Mouse (Mus musculus) ES-Bruce4 (cell line): Measurements from ENCODE around the gene Rpl13. TPM values are rescaled to one million over a fixed set of nuclear protein-coding genes. Genes with fewer than 3 reads are reported as not detected.

Experiments
- H3K27ac ChIP-seq: 2 replicates; pipeline ENCODE4 v1.5.1; 2012; ENCODE audit warnings: low read length, inconsistent platforms; ENCODE audit not compliant: insufficient read depth
- H3K27me3 ChIP-seq: 2 replicates; pipeline ENCODE4 v1.6.1; 2012; ENCODE audit warnings: mild to moderate bottlenecking, low read length, inconsistent platforms; ENCODE audit not compliant: control insufficient read depth, poor library complexity, insufficient read depth, severe bottlenecking
- H3K36me3 ChIP-seq: 2 replicates; pipeline ENCODE4 v1.6.1; 2012; ENCODE audit warnings: inconsistent platforms, mild to moderate bottlenecking, low read length, moderate library complexity; ENCODE audit not compliant: control insufficient read depth, poor library complexity, insufficient read depth, severe bottlenecking
- H3K4me1 ChIP-seq: one replicate; pipeline ENCODE4 v1.8.1; 2011; ENCODE audit warnings: low read length; ENCODE audit not compliant: control insufficient read depth, insufficient read depth
- H3K4me3 ChIP-seq: 2 replicates; pipeline ENCODE4 v1.5.1; 2011; ENCODE audit warnings: low read depth, mild to moderate bottlenecking, low read length
- H3K9ac ChIP-seq: 2 replicates; pipeline ENCODE4 v1.6.1; 2012; ENCODE audit warnings: low read depth, mild to moderate bottlenecking, inconsistent platforms; ENCODE audit not compliant: poor library complexity, severe bottlenecking
- H3K9me3 ChIP-seq: replicated peaks from 2 replicates; pipeline ENCODE4 v1.6.1; 2012; ENCODE audit warnings: mild to moderate bottlenecking, low read length, inconsistent platforms; ENCODE audit not compliant: control insufficient read depth, poor library complexity, insufficient read depth, severe bottlenecking
- CTCF ChIP-seq: IDR thresholded peaks from one replicate; pipeline ENCODE4 v1.8.1; 2011; ENCODE audit warnings: low read depth, low read length
- EP300 ChIP-seq: IDR thresholded peaks from 2 replicates; pipeline ENCODE4 v1.6.1; 2011; ENCODE audit warnings: low read depth, low read length; ENCODE audit not compliant: insufficient read depth
- POLR2A ChIP-seq: IDR thresholded peaks from one replicate; pipeline ENCODE4 v1.8.1; 2011; ENCODE audit warnings: low read length; ENCODE audit not compliant: insufficient read depth
- polyA plus RNA-seq: library from polyadenylated mRNA; stranded (reverse); fragments of >200 nt; gene quantifications from 2 replicates; pipeline ENCODE4 v1.2.4, GENCODE M21; 2011; ENCODE audit warnings: low read depth; ENCODE audit not compliant: missing spikeins, insufficient read depth, insufficient read length

Rpl13 gene
- 2,572 and 2,592 TPM in 2 replicates for polyA plus RNA-seq

GRCm38 (mm10) chr8:123101735-123102685, at the start of gene Rpl13:
Rpl13 (plus strand) TSS chr8:123102350.
- Histone ChIP-seq H3K27ac (peak within 1 kb of the TSS; percentile 96), H3K9ac (peak within 1 kb of the TSS; percentile 97)

GRCm38 (mm10) chr8:123062721-123063120, 39.4 kb upstream of the Rpl13 start, which contains the start of gene Spg7:
Spg7 (plus strand) TSS chr8:123062942.
- no peak within 1 kb of the TSS for H3K4me3 ChIP-seq
- no peak within 1 kb of the TSS for H3K9ac ChIP-seq
- peaks cover 2% of the 10 kb centered on the region for H3K4me1 ChIP-seq
- H3K27me3 ChIP-seq = no peaks in the 10 kb centered on the region
- no peak within 1 kb of the TSS for H3K27ac ChIP-seq
- TF ChIP-seq CTCF (no peak), POLR2A (no peak), EP300 (no peak)
- no peaks in the 10 kb centered on the region for H3K9me3 ChIP-seq
- H3K36me3 ChIP-seq = peaks cover 7% of the 10 kb centered on the region

More at GRCm38 (mm10) chr8:123101735-123102685, at the start of gene Rpl13:
- H3K4me1 ChIP-seq = no peaks in the 10 kb centered on the region
- H3K27me3 ChIP-seq = no peaks in the 10 kb centered on the region
- peaks cover 33% of the 10 kb centered on the region for H3K36me3 ChIP-seq
- no peaks in the 10 kb centered on the region for H3K9me3 ChIP-seq
- H3K4me3 ChIP-seq = peak within 1 kb of the TSS; percentile 87
- TF ChIP-seq EP300 (no peak), CTCF (no peak), POLR2A (no peak)

- Histone ChIP-seq H3K9ac (peak overlapping the region; percentile 96), H3K4me1 (peaks cover 2% of the 10 kb centered on the region)
- no peak for TF ChIP-seq EP300
- TF ChIP-seq CTCF = no peak
- TF ChIP-seq POLR2A = no peak
These were observed 38.1 kb upstream of the Rpl13 start for GRCm38 (mm10) chr8:123064072-123064471.

GRCm38 (mm10) chr8:123064809-123065213, 37.3 kb upstream of the Rpl13 start:
- Histone ChIP-seq H3K9ac (peak overlapping the region; percentile 96), H3K4me3 (peak overlapping the region; percentile 95), H3K9me3 (no peaks in the 10 kb centered on the region), H3K36me3 (peaks cover 8% of the 10 kb centered on the region), H3K4me1 (peaks cover 2% of the 10 kb centered on the region), H3K27ac (peak overlapping the region; percentile 86), H3K27me3 (no peaks in the 10 kb centered on the region)
- TF ChIP-seq CTCF (no peak), POLR2A (no peak), EP300 (no peak)

More at GRCm38 (mm10) chr8:123064072-123064471, 38.1 kb upstream of the Rpl13 start:
- Histone ChIP-seq H3K4me3 (no peak overlapping the region), H3K27ac (no peak overlapping the region), H3K27me3 (no peaks in the 10 kb centered on the region), H3K9me3 (no peaks in the 10 kb centered on the region), H3K36me3 (peaks cover 8% of the 10 kb centered on the region)

GRCm38 (mm10) chr8:123065214-123066100, 36.7 kb upstream of the Rpl13 start:
- peak overlapping the region; percentile 95 for H3K4me3 ChIP-seq
- H3K9me3 ChIP-seq = no peaks in the 10 kb centered on the region
- H3K4me1 ChIP-seq = peaks cover 2% of the 10 kb centered on the region
- H3K36me3 ChIP-seq = peaks cover 10% of the 10 kb centered on the region
- TF ChIP-seq CTCF (no peak), EP300 (0 out of 2 replicates have a peak, but pooled peaks have one; percentile 3), POLR2A (peak; percentile 89)
- H3K27me3 ChIP-seq = no peaks in the 10 kb centered on the region
- peak overlapping the region; percentile 86 for H3K27ac ChIP-seq
- peak overlapping the region; percentile 96 for H3K9ac ChIP-seq
